Mouse (Mus musculus) cerebellum, adult 2 months (tissue): ENCODE measurements around the gene Gm49661. TPM values are rescaled to one million over a fixed set of nuclear protein-coding genes. Genes with fewer than 3 reads are reported as not detected.
A peak's percentile ranks its signal among the peaks of the same experiment; 100 is the strongest.

Experiments used
- DNase-seq, 2 experiments: peaks; one replicate each; pipeline ENCODE4 v3.0.0; 2021
- H3K27ac ChIP-seq: fragments of 200-500 bp; 2 replicates; pipeline ENCODE4 v1.5.1; 2012; ENCODE audit warnings: low read length, control low read depth, inconsistent platforms; ENCODE audit not compliant: insufficient read depth
- H3K27me3 ChIP-seq: fragments of 200-500 bp; 2 replicates; pipeline ENCODE4 v1.6.1; 2012; ENCODE audit warnings: inconsistent platforms, mild to moderate bottlenecking, low read length, moderate library complexity; ENCODE audit not compliant: control insufficient read depth, insufficient read depth
- H3K4me1 ChIP-seq: fragments of 200-500 bp; 2 replicates; pipeline ENCODE4 v1.6.1; 2011; ENCODE audit warnings: low read length; ENCODE audit not compliant: control insufficient read depth, insufficient read depth
- H3K4me3 ChIP-seq: fragments of 200-500 bp; replicated peaks from 2 replicates; pipeline ENCODE3; 2011; ENCODE audit warnings: mild to moderate bottlenecking, low read depth, low read length, control low read depth; ENCODE audit not compliant: insufficient read depth
- CTCF ChIP-seq: fragments of 200-500 bp; IDR thresholded peaks from 2 replicates; pipeline ENCODE4 v1.5.1; 2011; ENCODE audit warnings: low read depth, mild to moderate bottlenecking, control low read depth, low read length, moderate library complexity, borderline replicate concordance; ENCODE audit not compliant: insufficient read depth
- POLR2A ChIP-seq: fragments of 200-500 bp; IDR thresholded peaks from 2 replicates; pipeline ENCODE4 v1.6.1; 2011; ENCODE audit warnings: low read length, control low read depth, borderline replicate concordance; ENCODE audit not compliant: insufficient read depth
- whole genome bisulfite sequencing: fragments of 180-500 bp; shearing (Covaris S2); methylation state at CpG from one replicate; pipeline ENCODE4 v1.1.7; 2018; 5-methylcytosine and 5-hydroxymethylcytosine counted together
- polyA plus RNA-seq: library from polyadenylated mRNA; depleted of rRNA; stranded (reverse); fragments of >200 nt; gene quantifications from 2 replicates; pipeline ENCODE4 v1.2.3, GENCODE M21; 2012

Gm49661 gene
- polyA plus RNA-seq, 1 experiment: not detected

GRCm38 (mm10) chr8:84952612-84953255 is 16.5 kb downstream of the Gm49661 start:
- no peak for DNase-seq
- no peak for TF ChIP-seq POLR2A
- TF ChIP-seq CTCF: no peak
- 10% methylated on average over 18 of the region's 18 CpGs for WGBS
- Histone ChIP-seq H3K27me3 (no peaks in the 10 kb centered on the region), H3K4me3 (no peak overlapping the region), H3K4me1 (no peaks in the 10 kb centered on the region), H3K27ac (no peak overlapping the region)

GRCm38 (mm10) chr8:84949753-84950152 is 19.5 kb downstream of the Gm49661 start:
- TF ChIP-seq POLR2A (no peak), CTCF (no peak)
- peaks cover 6% of the 10 kb centered on the region; the same call in 1 of the 2 replicates for H3K4me1 ChIP-seq
- no peak overlapping the region for H3K4me3 ChIP-seq
- no peaks in the 10 kb centered on the region for H3K27me3 ChIP-seq
- WGBS: 25% methylated on average over 12 of the region's 12 CpGs
- DNase-seq: no peak
- no peak overlapping the region for H3K27ac ChIP-seq

GRCm38 (mm10) chr8:84947241-84947545 is 22.0 kb downstream of the Gm49661 start:
- H3K4me3 ChIP-seq: no peak overlapping the region

GRCm38 (mm10) chr8:84946528-84947240 is 22.5 kb downstream of the Gm49661 start, which contains the start of gene Rtbdn:
Gene Rtbdn (plus strand): TSS chr8:84946991.
- Histone ChIP-seq H3K4me1 (peaks cover 6% of the 10 kb centered on the region; the same call in 1 of the 2 replicates), H3K27me3 (no peaks in the 10 kb centered on the region), H3K4me3 (peak within 1 kb of the TSS; percentile 74), H3K27ac (no peak within 1 kb of the TSS; the same call in 1 of the 2 replicates)
- peak; percentile 70 to 76 for DNase-seq
- 5% methylated on average over 17 of the region's 17 CpGs for WGBS
- TF ChIP-seq CTCF (peak; percentile 86), POLR2A (no peak)

More at GRCm38 (mm10) chr8:84947241-84947545, 22.0 kb downstream of the Gm49661 start:
- peaks cover 6% of the 10 kb centered on the region; the same call in 1 of the 2 replicates for H3K4me1 ChIP-seq
- no peak overlapping the region for H3K27ac ChIP-seq
- WGBS: 25% methylated on average over 9 of the region's 9 CpGs
- no peaks in the 10 kb centered on the region for H3K27me3 ChIP-seq
- TF ChIP-seq CTCF (no peak), POLR2A (no peak)
- no peak for DNase-seq

GRCm38 (mm10) chr8:84945633-84946527 is 23.4 kb downstream of the Gm49661 start:
- Histone ChIP-seq H3K27me3 (no peaks in the 10 kb centered on the region), H3K27ac (no peak overlapping the region), H3K4me3 (peak overlapping the region; percentile 74), H3K4me1 (peaks cover 6% of the 10 kb centered on the region; the same call in 1 of the 2 replicates)
- TF ChIP-seq CTCF: peak; percentile 32; the same call in 1 of the 2 replicates
- no peak for TF ChIP-seq POLR2A
- DNase-seq: peak; percentile 71 to 74
- WGBS: 1% methylated on average over 60 of the region's 67 CpGs

- TF ChIP-seq POLR2A (no peak), CTCF (peak; percentile 7; the same call in 1 of the 2 replicates)
- H3K4me1 ChIP-seq: peaks cover 6% of the 10 kb centered on the region; the same call in 1 of the 2 replicates
- 2% methylated on average over 11 of the region's 11 CpGs for WGBS
- H3K27ac ChIP-seq: no peak overlapping the region
- peak; percentile 62 to 66 for DNase-seq
- peak overlapping the region; percentile 74 for H3K4me3 ChIP-seq
- H3K27me3 ChIP-seq: no peaks in the 10 kb centered on the region
Observed at GRCm38 (mm10) chr8:84945235-84945632, 24.0 kb downstream of the Gm49661 start.

GRCm38 (mm10) chr8:84944478-84945160 is 24.6 kb downstream of the Gm49661 start:
- DNase-seq: peak; percentile 81 to 83
- Histone ChIP-seq H3K27me3 (no peaks in the 10 kb centered on the region), H3K4me3 (peak overlapping the region; percentile 74), H3K4me1 (peaks cover 6% of the 10 kb centered on the region; the same call in 1 of the 2 replicates), H3K27ac (no peak overlapping the region)
- WGBS: 2% methylated on average over 26 of the region's 26 CpGs
- no peak for TF ChIP-seq CTCF
- TF ChIP-seq POLR2A: peak; percentile 27; the same call in 1 of the 2 replicates
